Mouse (Mus musculus) hematopoietic stem cell, adult 5-6 weeks (primary cell): ENCODE data around the gene Prkar1a. TPM values are rescaled to one million over a fixed set of nuclear protein-coding genes. Genes with fewer than 3 reads are reported as not detected.

ENCODE experiments used
- ATAC-seq, 2 experiments: fragments of 125-278 bp in 1 of 2; replicated peaks in 1 of 2; 2 replicates each; pipeline ENCODE4 v1.8.0; 2016 to 2017; ENCODE audit warnings: inconsistent platforms in 2 of 2, mild to moderate bottlenecking in 2 of 2, moderate number of reproducible peaks in 2 of 2, low read depth in 1 of 2, moderate TSS enrichment in 1 of 2; ENCODE audit not compliant: low FRiP score in 2 of 2, poor library complexity in 2 of 2, severe bottlenecking in 2 of 2, insufficient read depth in 1 of 2, low TSS enrichment in 1 of 2
- total RNA-seq: library from RNA; stranded (forward); fragments of 172-1452, 232-1000 nt; gene quantifications from 2 replicates; pipeline ENCODE4 v1.2.3, GENCODE M21; 2017

Prkar1a gene
- total RNA-seq, 1 experiment from 2014 or later: 129 TPM

DNA sequence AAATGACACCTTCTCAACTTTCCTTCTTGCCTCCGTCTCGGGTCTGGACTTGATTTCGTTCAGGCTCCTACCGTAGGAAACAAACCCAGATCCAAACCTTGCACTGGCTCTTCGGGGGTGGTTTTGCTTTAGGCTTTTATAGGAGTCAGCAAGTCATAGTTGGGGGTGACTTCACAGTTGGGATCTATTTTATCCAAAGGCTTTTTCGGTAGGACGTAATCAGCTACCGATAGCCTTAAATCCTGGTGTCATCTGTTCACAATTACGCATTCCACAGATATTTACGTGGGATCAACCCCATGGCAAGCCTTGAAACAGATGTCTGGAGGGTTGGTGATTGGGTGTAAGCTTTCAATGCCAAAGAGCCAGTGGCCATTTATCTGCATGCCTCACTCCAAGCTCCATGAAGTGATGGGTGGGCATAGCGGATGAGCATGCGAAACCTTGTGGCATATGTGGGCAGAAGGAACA is 66.1 kb downstream of the Prkar1a start:
- ATAC-seq: no peak

DNA sequence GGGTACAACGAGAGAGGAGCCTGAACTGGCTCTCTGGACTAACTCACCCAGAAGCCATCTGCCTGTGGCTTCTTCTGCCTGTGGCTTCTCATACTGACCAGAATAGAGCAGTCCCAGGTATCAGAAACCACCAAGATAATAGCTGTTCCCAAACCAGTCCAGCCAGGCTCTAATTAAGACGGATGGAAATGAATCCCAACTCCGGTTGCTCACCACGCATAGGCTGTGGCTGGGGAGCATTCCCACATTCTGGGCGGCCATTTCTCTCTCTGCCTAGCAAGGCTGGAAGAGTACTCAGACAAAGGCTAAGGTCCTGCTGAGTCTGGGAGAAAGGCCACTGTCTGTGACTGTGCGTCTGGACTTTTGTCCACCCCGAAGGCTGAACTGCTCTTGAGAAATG is 67.8 kb downstream of the Prkar1a start:
- ATAC-seq: no peak

DNA sequence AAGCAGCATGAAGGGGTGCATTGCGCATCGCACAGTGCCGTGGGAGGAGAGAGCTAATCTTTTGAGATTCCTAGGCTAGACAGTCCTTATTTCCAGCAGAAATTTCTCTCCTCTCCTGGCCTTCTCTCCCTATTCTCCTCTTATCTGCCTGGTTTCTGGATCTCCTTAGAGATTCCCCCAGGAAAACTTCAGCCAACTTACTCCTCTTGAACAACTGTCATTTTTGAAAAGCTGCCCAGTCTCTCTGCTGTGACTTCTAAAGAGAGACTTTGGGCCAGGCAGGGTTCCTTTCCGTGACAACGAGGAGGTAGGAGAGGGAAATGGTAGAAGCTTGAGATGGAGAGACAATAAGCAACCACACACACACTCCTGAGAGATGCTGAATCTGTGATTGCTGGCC is 68.2 kb downstream of the Prkar1a start:
- ATAC-seq: no peak

DNA sequence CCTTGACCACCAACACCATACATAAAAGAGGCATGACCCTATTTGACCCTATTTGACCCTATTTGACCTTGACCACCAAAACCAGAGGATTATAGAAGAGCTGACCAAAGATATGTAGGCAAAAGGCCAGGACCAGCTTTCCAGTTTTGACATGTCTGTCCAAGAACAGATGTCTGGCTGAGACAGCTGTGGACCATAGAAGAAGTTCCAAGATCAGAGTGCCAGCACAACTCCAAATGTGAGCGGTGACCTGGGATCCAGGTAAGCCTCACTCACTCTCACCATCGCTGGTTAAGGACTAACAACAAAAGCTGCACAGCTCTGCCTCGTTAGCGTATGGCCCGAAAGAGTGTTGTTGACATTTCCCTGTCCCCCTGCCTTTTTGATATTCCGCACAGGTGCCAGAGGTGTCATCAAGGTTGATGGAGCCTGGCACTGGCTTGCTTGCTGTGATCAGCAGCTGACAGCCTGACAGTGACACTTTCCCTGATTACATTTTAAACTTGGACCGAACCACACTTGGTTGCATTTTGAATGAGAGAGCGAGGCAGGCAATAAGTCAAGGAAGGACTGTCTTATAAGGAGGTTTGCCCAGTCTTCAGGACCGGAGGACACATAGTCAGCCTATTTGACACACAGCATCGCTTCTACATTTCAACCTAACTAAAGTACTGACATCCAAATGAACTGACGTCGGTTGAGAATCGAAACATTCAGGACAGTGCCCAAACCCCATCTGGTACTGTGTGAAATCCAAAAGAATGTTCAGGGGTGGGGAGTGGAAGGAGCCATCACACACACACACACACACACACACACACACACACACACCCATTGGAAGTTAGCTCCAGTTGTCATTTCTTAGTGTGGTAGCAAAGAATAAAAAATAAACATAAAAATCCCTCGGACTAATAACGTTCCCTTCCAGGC is 69.0 kb downstream of the Prkar1a start:
- no peak for ATAC-seq

Other genes starting within 250 kb of the Prkar1a start
- gene 9930022D16Rik, start 235.5 kb upstream of the Prkar1a start, total RNA-seq: 0.10 and 0.19 TPM in 2 replicates
- gene Amz2, start 223.5 kb upstream of the Prkar1a start, total RNA-seq: 71.4 and 80.7 TPM in 2 replicates
- gene Arsg, start 176.0 kb upstream of the Prkar1a start, total RNA-seq: 1.2 and 4.4 TPM in 2 replicates
- gene Slc16a6, start 175.8 kb upstream of the Prkar1a start, total RNA-seq: 9.4 and 10.8 TPM in 2 replicates
- 3.8 and 4.1 TPM in 2 replicates for gene Wipi1, start 37.4 kb upstream of the Prkar1a start, total RNA-seq
- not detected in 2 replicates for gene Fam20a, start 72.9 kb downstream of the Prkar1a start, total RNA-seq
- not detected in 2 replicates for gene 1700012B07Rik, start 178.6 kb downstream of the Prkar1a start, total RNA-seq